Mouse (Mus musculus) testis, adult 2 months (tissue): Measurements from ENCODE around the gene Map2k5.

Experiments used
- CTCF ChIP-seq: fragments of 200-500 bp; IDR thresholded peaks from 2 replicates; pipeline ENCODE4 v1.5.1; 2012; ENCODE audit warnings: low read depth, mild to moderate bottlenecking, inconsistent platforms, low read length, moderate library complexity; ENCODE audit not compliant: control insufficient read depth, insufficient read depth, insufficient replicate concordance
- POLR2A ChIP-seq: fragments of 200-500 bp; IDR thresholded peaks from 2 replicates; pipeline ENCODE4 v1.6.1; 2012; ENCODE audit warnings: low read depth, mild to moderate bottlenecking, inconsistent platforms, low read length, moderate library complexity; ENCODE audit not compliant: control insufficient read depth

DNA sequence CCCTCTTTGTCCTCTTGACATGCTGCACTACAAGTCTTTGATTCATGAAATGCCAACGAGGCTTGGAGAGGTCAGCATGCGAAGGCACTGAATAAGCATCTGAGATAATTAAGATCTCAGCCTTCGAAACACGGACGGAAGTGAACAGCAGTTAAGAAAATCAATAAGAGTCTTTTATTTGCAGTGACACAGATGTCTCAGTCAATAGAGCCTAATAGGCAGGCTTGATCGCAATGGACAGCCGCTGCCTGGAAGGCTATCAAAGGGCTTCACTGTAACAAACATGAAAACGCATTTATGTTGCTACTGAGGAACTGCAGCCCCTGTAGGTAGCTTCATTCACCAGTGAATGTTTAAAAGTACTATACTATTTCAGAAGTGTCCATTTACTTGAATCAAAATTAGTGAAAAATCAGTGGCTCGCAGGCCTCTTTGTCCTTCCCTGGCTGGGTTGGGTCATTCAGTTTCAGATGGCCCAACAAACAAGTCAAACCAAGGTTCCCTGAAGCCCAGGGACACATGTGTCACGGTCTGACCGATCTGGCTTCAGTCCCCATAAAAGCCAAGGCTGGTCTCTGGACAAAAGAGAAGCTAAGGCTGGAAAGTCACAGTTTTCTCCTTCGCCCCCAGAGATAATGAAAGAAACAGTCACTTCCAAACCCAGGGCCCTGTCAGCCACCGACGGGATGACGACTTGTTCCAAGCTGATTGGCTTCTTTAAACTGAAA, 48.6 kb downstream of the Map2k5 start:
- TF ChIP-seq CTCF = no peak
- no peak for TF ChIP-seq POLR2A
